Mouse (Mus musculus): Measurements from ENCODE around the gene Bhlhe40. TPM values are rescaled to one million over a fixed set of nuclear protein-coding genes. Genes with fewer than 3 reads are reported as not detected.
A peak's percentile ranks its signal among the peaks of the same experiment; 100 is the strongest.

Gene Bhlhe40
- polyA plus RNA-seq, 1 experiment from 2014 or later: 7.8 TPM

- ATAC-seq (ENCODE audit: low FRiP score): no peak
- Histone ChIP-seq H3K4me3 (replicated peaks) (no peak overlapping the region), H3K4me1 (peaks cover 35% of the 10 kb centered on the region), H3K9me3 (no peaks in the 10 kb centered on the region), H3K27ac (no peak overlapping the region), H3K4me2 (no peak overlapping the region), H3K9ac (no peak overlapping the region), H3K36me3 (replicated peaks) (peaks cover 7% of the 10 kb centered on the region; the same call in 1 of the 2 replicates), H3K27me3 (peaks cover 23% of the 10 kb centered on the region)
- WGBS: 84% methylated on average over 24 of the region's 24 CpGs
These were observed 4.2 kb downstream of the Bhlhe40 start for GRCm38 (mm10) chr6:108664533-108665150.

GRCm38 (mm10) chr6:108665587-108665986 is 5.2 kb downstream of the Bhlhe40 start:
- no peak for ATAC-seq (ENCODE audit: low FRiP score)
- Histone ChIP-seq H3K4me1 (peaks cover 29% of the 10 kb centered on the region), H3K9me3 (no peaks in the 10 kb centered on the region), H3K27ac (no peak overlapping the region), H3K4me3 (replicated peaks) (no peak overlapping the region), H3K27me3 (peaks cover 25% of the 10 kb centered on the region), H3K4me2 (no peak overlapping the region), H3K36me3 (replicated peaks) (peaks cover 7% of the 10 kb centered on the region; the same call in 1 of the 2 replicates), H3K9ac (no peak overlapping the region)
- WGBS: 66% methylated on average over 5 of the region's 5 CpGs

- H3K9me3 ChIP-seq: no peaks in the 10 kb centered on the region
- no peak overlapping the region for H3K9ac ChIP-seq
- H3K36me3 ChIP-seq (replicated peaks): peaks cover 7% of the 10 kb centered on the region; the same call in 1 of the 2 replicates
- peaks cover 15% of the 10 kb centered on the region for H3K27me3 ChIP-seq
- no peak overlapping the region for H3K4me3 ChIP-seq (replicated peaks)
- ATAC-seq (ENCODE audit: low FRiP score): no peak
- no peak overlapping the region for H3K27ac ChIP-seq
- 86% methylated on average over 12 of the region's 12 CpGs for WGBS
- no peak overlapping the region for H3K4me2 ChIP-seq
- H3K4me1 ChIP-seq: peaks cover 22% of the 10 kb centered on the region
These were observed 6.4 kb downstream of the Bhlhe40 start for GRCm38 (mm10) chr6:108666648-108667488.

GRCm38 (mm10) chr6:108667599-108668021 is 7.2 kb downstream of the Bhlhe40 start:
- H3K9me3 ChIP-seq: no peaks in the 10 kb centered on the region
- peaks cover 9% of the 10 kb centered on the region; the same call in 1 of the 2 replicates for H3K27me3 ChIP-seq
- peak overlapping the region; percentile 62; the same call in 1 of the 2 replicates for H3K4me2 ChIP-seq
- H3K27ac ChIP-seq: peak overlapping the region; percentile 79
- no peak overlapping the region for H3K9ac ChIP-seq
- 0 out of 2 replicates have a peak, but pooled peaks have one; percentile 3 for ATAC-seq (ENCODE audit: low FRiP score)
- H3K36me3 ChIP-seq (replicated peaks): peaks cover 7% of the 10 kb centered on the region; the same call in 1 of the 2 replicates
- 19% methylated on average over 6 of the region's 6 CpGs for WGBS
- peaks cover 19% of the 10 kb centered on the region for H3K4me1 ChIP-seq
- no peak overlapping the region for H3K4me3 ChIP-seq (replicated peaks)

- H3K27me3 ChIP-seq: peaks cover 8% of the 10 kb centered on the region; the same call in 1 of the 2 replicates
- H3K4me3 ChIP-seq (replicated peaks): peak overlapping the region; percentile 33
- H3K36me3 ChIP-seq (replicated peaks): peaks cover 7% of the 10 kb centered on the region; the same call in 1 of the 2 replicates
- ATAC-seq (ENCODE audit: low FRiP score): peak; percentile 85
- peaks cover 16% of the 10 kb centered on the region for H3K4me1 ChIP-seq
- H3K9ac ChIP-seq: peak overlapping the region; percentile 53
- H3K4me2 ChIP-seq: peak overlapping the region; percentile 62
- no peaks in the 10 kb centered on the region for H3K9me3 ChIP-seq
- peak overlapping the region; percentile 79 for H3K27ac ChIP-seq
- WGBS: under 1% methylated on average over 30 of the region's 30 CpGs
These were observed 7.9 kb downstream of the Bhlhe40 start for GRCm38 (mm10) chr6:108668321-108668786.

GRCm38 (mm10) chr6:108670276-108670675 is 9.8 kb downstream of the Bhlhe40 start:
- peaks cover 16% of the 10 kb centered on the region for H3K4me1 ChIP-seq
- peaks cover 8% of the 10 kb centered on the region; the same call in 1 of the 2 replicates for H3K27me3 ChIP-seq
- no peak overlapping the region for H3K27ac ChIP-seq
- H3K4me2 ChIP-seq: no peak overlapping the region
- H3K36me3 ChIP-seq (replicated peaks): peaks cover under 1% of the 10 kb centered on the region; the same call in 1 of the 2 replicates
- 89% methylated on average over 3 of the region's 3 CpGs for WGBS
- H3K9ac ChIP-seq: no peak overlapping the region
- no peak overlapping the region for H3K4me3 ChIP-seq (replicated peaks)
- H3K9me3 ChIP-seq: no peaks in the 10 kb centered on the region
- ATAC-seq (ENCODE audit: low FRiP score): no peak

- H3K9ac ChIP-seq: no peak overlapping the region
- no peak overlapping the region for H3K4me2 ChIP-seq
- H3K9me3 ChIP-seq: no peaks in the 10 kb centered on the region
- no peaks in the 10 kb centered on the region for H3K36me3 ChIP-seq (replicated peaks)
- H3K4me3 ChIP-seq (replicated peaks): no peak overlapping the region
- no peak overlapping the region for H3K27ac ChIP-seq
- 75% methylated on average over 3 of the region's 3 CpGs for WGBS
- peaks cover 16% of the 10 kb centered on the region for H3K4me1 ChIP-seq
- peaks cover 8% of the 10 kb centered on the region; the same call in 1 of the 2 replicates for H3K27me3 ChIP-seq
- no peak for ATAC-seq (ENCODE audit: low FRiP score)
These were observed 10.4 kb downstream of the Bhlhe40 start for GRCm38 (mm10) chr6:108670821-108671220.

GRCm38 (mm10) chr6:108672094-108672493 is 11.7 kb downstream of the Bhlhe40 start:
- H3K4me2 ChIP-seq: no peak overlapping the region
- H3K9me3 ChIP-seq: no peaks in the 10 kb centered on the region
- no peak for ATAC-seq (ENCODE audit: low FRiP score)
- WGBS: 88% methylated on average over 8 of the region's 8 CpGs
- peaks cover 16% of the 10 kb centered on the region for H3K4me1 ChIP-seq
- no peaks in the 10 kb centered on the region for H3K36me3 ChIP-seq (replicated peaks)
- H3K4me3 ChIP-seq (replicated peaks): no peak overlapping the region
- no peak overlapping the region for H3K9ac ChIP-seq
- H3K27ac ChIP-seq: no peak overlapping the region
- peaks cover 5% of the 10 kb centered on the region; the same call in 1 of the 2 replicates for H3K27me3 ChIP-seq

GRCm38 (mm10) chr6:108674221-108674620 is 13.8 kb downstream of the Bhlhe40 start:
- Histone ChIP-seq H3K4me1 (no peaks in the 10 kb centered on the region), H3K27me3 (peaks cover 5% of the 10 kb centered on the region; the same call in 1 of the 2 replicates), H3K4me3 (replicated peaks) (no peak overlapping the region), H3K36me3 (replicated peaks) (no peaks in the 10 kb centered on the region), H3K27ac (no peak overlapping the region), H3K9me3 (no peaks in the 10 kb centered on the region), H3K4me2 (no peak overlapping the region), H3K9ac (no peak overlapping the region)
- ATAC-seq (ENCODE audit: low FRiP score): no peak
- WGBS: 87% methylated on average over 2 of the region's 2 CpGs

- H3K4me2 ChIP-seq: no peak overlapping the region
- ATAC-seq (ENCODE audit: low FRiP score): no peak
- H3K27me3 ChIP-seq: no peaks in the 10 kb centered on the region
- no peaks in the 10 kb centered on the region for H3K9me3 ChIP-seq
- H3K27ac ChIP-seq: no peak overlapping the region
- no peaks in the 10 kb centered on the region for H3K4me1 ChIP-seq
- H3K9ac ChIP-seq: no peak overlapping the region
- 89% methylated on average over 9 of the region's 9 CpGs for WGBS
- no peak overlapping the region for H3K4me3 ChIP-seq (replicated peaks)
- no peaks in the 10 kb centered on the region for H3K36me3 ChIP-seq (replicated peaks)
These were observed 16.4 kb downstream of the Bhlhe40 start for GRCm38 (mm10) chr6:108676783-108677340.

GRCm38 (mm10) chr6:108677697-108678096 is 17.3 kb downstream of the Bhlhe40 start:
- Histone ChIP-seq H3K4me2 (no peak overlapping the region), H3K27me3 (no peaks in the 10 kb centered on the region), H3K4me3 (replicated peaks) (no peak overlapping the region), H3K27ac (no peak overlapping the region), H3K9me3 (no peaks in the 10 kb centered on the region), H3K4me1 (no peaks in the 10 kb centered on the region), H3K36me3 (replicated peaks) (no peaks in the 10 kb centered on the region), H3K9ac (no peak overlapping the region)
- ATAC-seq (ENCODE audit: low FRiP score): no peak
- 92% methylated on average over 4 of the region's 4 CpGs for WGBS

- Histone ChIP-seq H3K27me3 (no peaks in the 10 kb centered on the region), H3K4me1 (no peaks in the 10 kb centered on the region), H3K9me3 (no peaks in the 10 kb centered on the region), H3K4me3 (replicated peaks) (no peak overlapping the region), H3K27ac (no peak overlapping the region), H3K9ac (no peak overlapping the region), H3K4me2 (no peak overlapping the region), H3K36me3 (replicated peaks) (no peaks in the 10 kb centered on the region)
- WGBS: 60% methylated on average over 5 of the region's 5 CpGs
- ATAC-seq (ENCODE audit: low FRiP score): no peak
These were observed 17.8 kb downstream of the Bhlhe40 start for GRCm38 (mm10) chr6:108678227-108678626.

Data from forebrain, embryonic 12.5 days (tissue).